Mouse (Mus musculus) heart, adult 2 months (tissue): Measurements from ENCODE around the gene Tnfaip8l1. TPM values are rescaled to one million over a fixed set of nuclear protein-coding genes. Genes with fewer than 3 reads are reported as not detected.

ENCODE experiments used
- DNase-seq, 2 experiments: peaks; one replicate each; pipeline ENCODE4 v3.0.0; 2021
- H3K27ac ChIP-seq: fragments of 200-600 bp; 2 replicates; pipeline ENCODE4 v1.8.1; 2022
- H3K27me3 ChIP-seq: fragments of 200-500 bp; 2 replicates; pipeline ENCODE4 v1.6.1; 2012; ENCODE audit warnings: mild to moderate bottlenecking, low read length, inconsistent platforms, mixed read lengths; ENCODE audit not compliant: control insufficient read depth, insufficient read depth
- H3K36me3 ChIP-seq: fragments of 200-500 bp; 2 replicates; pipeline ENCODE4 v1.6.1; 2012; ENCODE audit warnings: low read length, inconsistent platforms; ENCODE audit not compliant: control insufficient read depth, insufficient read depth
- H3K4me1 ChIP-seq: fragments of 200-500 bp; 2 replicates; pipeline ENCODE4 v1.6.1; 2011; ENCODE audit warnings: low read length; ENCODE audit not compliant: control insufficient read depth, insufficient read depth
- H3K4me3 ChIP-seq: fragments of 200-600 bp; 2 replicates; pipeline ENCODE4 v1.8.1; 2022
- H3K79me2 ChIP-seq: fragments of 200-500 bp; replicated peaks from 2 replicates; pipeline ENCODE4 v1.6.1; 2012; ENCODE audit warnings: mild to moderate bottlenecking, inconsistent platforms, low read length, moderate library complexity, mixed read lengths; ENCODE audit not compliant: control insufficient read depth, insufficient read depth
- H3K9ac ChIP-seq: fragments of 200-500 bp; 2 replicates; pipeline ENCODE4 v1.6.1; 2012; ENCODE audit warnings: low read depth, mild to moderate bottlenecking, control low read depth, inconsistent platforms, low read length, mixed read lengths
- CTCF ChIP-seq: fragments of 200-600 bp; IDR thresholded peaks from 2 replicates; pipeline ENCODE4 v1.8.1; 2022; ENCODE audit warnings: antibody characterized with exemption, mild to moderate bottlenecking, moderate library complexity
- EP300 ChIP-seq: fragments of 200-500 bp; IDR thresholded peaks from 2 replicates; pipeline ENCODE4 v1.6.1; 2011; ENCODE audit warnings: low read depth, low read length, control low read depth; ENCODE audit not compliant: insufficient read depth
- POLR2A ChIP-seq: fragments of 200-500 bp; IDR thresholded peaks from 2 replicates; pipeline ENCODE4 v1.6.1; 2011; ENCODE audit warnings: mild to moderate bottlenecking, low read depth, low read length, control low read depth; ENCODE audit not compliant: insufficient read depth
- WGBS: fragments of 180-500 bp; shearing (Covaris S2); methylation state at CpG from one replicate; pipeline ENCODE4 v1.1.7; 2018; 5-methylcytosine and 5-hydroxymethylcytosine counted together
- intact Hi-C: fragments of 180-260 bp; cut with DNase I; formaldehyde crosslinking; loops from one replicate; pipeline ENCODE4 v1.15.1; 2025
- polyA plus RNA-seq: library from polyadenylated mRNA; depleted of rRNA; stranded (reverse); fragments of >200 nt; gene quantifications from 2 replicates; pipeline ENCODE4 v1.2.3, GENCODE M21; 2012
- total RNA-seq, 2 experiments: library from RNA; stranded (reverse); gene quantifications; 2 replicates each; pipeline ENCODE4 v1.2.3; 2021

Tnfaip8l1 gene
- total and polyA plus RNA-seq, 3 experiments = 1.1 to 3.6 (median 1.7) TPM

DNA sequence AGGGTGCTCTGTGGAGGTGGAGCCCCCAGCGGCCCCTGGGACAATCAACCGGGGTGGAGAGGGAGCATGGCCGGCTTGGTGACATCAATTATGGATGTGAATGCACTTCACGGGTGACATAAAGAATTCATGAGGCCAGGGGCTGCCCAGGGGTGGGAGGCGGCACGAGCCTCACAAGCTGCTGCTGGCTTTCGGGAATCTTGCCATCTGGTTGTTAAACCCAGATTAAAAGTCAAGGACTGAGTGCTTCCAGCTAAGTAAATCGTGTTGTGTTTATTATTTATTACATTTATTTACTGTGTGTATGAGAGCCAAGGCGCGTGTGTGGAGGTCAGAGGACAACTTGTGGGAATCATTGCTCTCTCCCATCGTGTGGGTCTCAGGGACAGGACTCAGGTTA lies 3.4 kb downstream of the Tnfaip8l1 start:
- Histone ChIP-seq H3K27me3 (no peaks in the 10 kb centered on the region), H3K9ac (no peak overlapping the region), H3K27ac (no peak overlapping the region), H3K79me2 (0 out of 2 replicates have a peak, but pooled peaks cover 1% of the 10 kb centered on the region), H3K4me3 (no peak overlapping the region), H3K36me3 (no peaks in the 10 kb centered on the region), H3K4me1 (peaks cover 7% of the 10 kb centered on the region)
- no peak for DNase-seq
- intact Hi-C loops = no loop called here
- 75% methylated on average over 11 of the region's 11 CpGs for WGBS
- TF ChIP-seq EP300 (no peak), CTCF (no peak), POLR2A (no peak)

- TF ChIP-seq CTCF (no peak), EP300 (no peak), POLR2A (no peak)
- no peak overlapping the region for H3K4me3 ChIP-seq
- intact Hi-C loops = no loop called here
- peaks cover 4% of the 10 kb centered on the region for H3K4me1 ChIP-seq
- WGBS = 37% methylated on average over 6 of the region's 6 CpGs
- H3K9ac ChIP-seq = no peak overlapping the region
- peak overlapping the region; percentile 73 for H3K27ac ChIP-seq
- no peaks in the 10 kb centered on the region for H3K36me3 ChIP-seq
- DNase-seq = peak; percentile 43 to 59
- H3K79me2 ChIP-seq = 0 out of 2 replicates have a peak, but pooled peaks cover under 1% of the 10 kb centered on the region
- H3K27me3 ChIP-seq = no peaks in the 10 kb centered on the region
These were observed 7.6 kb downstream of the Tnfaip8l1 start for GRCm38 (mm10) chr17:56169830-56170229.

DNA sequence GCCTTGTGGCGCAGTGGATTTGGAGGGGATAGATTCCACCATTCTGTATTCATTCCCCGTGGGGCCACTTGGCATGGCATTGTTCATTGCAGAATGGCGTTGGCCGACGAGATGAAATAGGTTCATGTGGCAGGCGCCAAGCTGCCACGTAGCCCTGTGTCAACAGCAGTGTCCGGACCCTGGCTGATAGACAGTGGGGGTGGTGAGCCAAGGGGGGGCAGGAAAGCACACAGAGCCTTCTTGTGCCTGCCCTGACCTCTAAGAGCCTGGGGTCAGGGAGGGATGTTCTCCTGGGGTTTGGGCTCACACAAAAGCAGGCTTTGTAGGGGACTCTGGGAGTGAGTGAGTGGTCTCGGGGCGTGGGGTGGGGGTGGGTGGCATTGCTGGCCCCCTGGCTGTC lies 8.4 kb downstream of the Tnfaip8l1 start:
- no peak overlapping the region for H3K4me3 ChIP-seq
- peaks cover 4% of the 10 kb centered on the region for H3K4me1 ChIP-seq
- WGBS = 47% methylated on average over 10 of the region's 10 CpGs
- H3K36me3 ChIP-seq = no peaks in the 10 kb centered on the region
- no peaks in the 10 kb centered on the region for H3K27me3 ChIP-seq
- TF ChIP-seq EP300 (no peak), CTCF (no peak), POLR2A (no peak)
- peak overlapping the region; percentile 8; the same call in 1 of the 2 replicates for H3K9ac ChIP-seq
- H3K27ac ChIP-seq = peak overlapping the region; percentile 73
- DNase-seq = no peak
- intact Hi-C loops = no loop called here
- no peaks in the 10 kb centered on the region for H3K79me2 ChIP-seq

GRCm38 (mm10) chr17:56171456-56171855 lies 9.2 kb downstream of the Tnfaip8l1 start:
- Histone ChIP-seq H3K9ac (no peak overlapping the region), H3K27me3 (no peaks in the 10 kb centered on the region), H3K4me3 (no peak overlapping the region), H3K36me3 (no peaks in the 10 kb centered on the region), H3K4me1 (peaks cover 4% of the 10 kb centered on the region), H3K79me2 (no peaks in the 10 kb centered on the region), H3K27ac (no peak overlapping the region; the same call in 1 of the 2 replicates)
- no peak for DNase-seq
- no peak for TF ChIP-seq POLR2A
- no peak for TF ChIP-seq CTCF
- WGBS = 50% methylated on average over 9 of the region's 9 CpGs
- intact Hi-C loops = no loop called here

DNA sequence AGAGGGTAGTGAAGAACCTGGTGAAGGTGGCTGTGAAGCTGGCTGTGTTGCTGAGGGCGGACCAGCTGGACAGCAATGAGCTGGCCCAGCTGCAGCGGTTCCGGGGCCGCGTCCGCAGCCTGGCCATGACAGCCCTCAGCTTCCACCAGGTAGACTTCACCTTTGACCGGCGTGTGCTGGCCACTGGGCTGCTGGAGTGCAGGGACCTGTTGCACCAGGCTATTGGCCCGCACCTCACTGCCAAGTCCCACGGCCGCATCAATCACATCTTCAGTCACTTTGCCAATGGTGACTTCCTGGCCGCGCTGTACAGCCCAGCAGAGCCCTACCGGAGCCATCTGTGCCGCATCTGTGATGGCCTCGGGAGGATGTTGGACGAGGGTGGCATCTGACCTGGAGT lies 9.6 kb downstream of the Tnfaip8l1 start:
- no peaks in the 10 kb centered on the region for H3K36me3 ChIP-seq
- TF ChIP-seq POLR2A = no peak
- no peak for TF ChIP-seq EP300
- no peak for TF ChIP-seq CTCF
- H3K27ac ChIP-seq = no peak overlapping the region; the same call in 1 of the 2 replicates
- intact Hi-C loops = no loop called here
- H3K79me2 ChIP-seq = no peaks in the 10 kb centered on the region
- no peak overlapping the region for H3K9ac ChIP-seq
- no peak overlapping the region for H3K4me3 ChIP-seq
- 89% methylated on average over 17 of the region's 17 CpGs for WGBS
- DNase-seq = no peak
- peaks cover 4% of the 10 kb centered on the region for H3K4me1 ChIP-seq
- no peaks in the 10 kb centered on the region for H3K27me3 ChIP-seq

- Histone ChIP-seq H3K36me3 (no peaks in the 10 kb centered on the region), H3K4me1 (peaks cover 4% of the 10 kb centered on the region), H3K79me2 (no peaks in the 10 kb centered on the region), H3K27me3 (no peaks in the 10 kb centered on the region), H3K4me3 (no peak overlapping the region), H3K27ac (no peak overlapping the region), H3K9ac (no peak overlapping the region)
- TF ChIP-seq CTCF (no peak), POLR2A (no peak), EP300 (no peak)
- DNase-seq = no peak
- WGBS = 63% methylated on average over 10 of the region's 10 CpGs
- intact Hi-C loops = no loop called here
These were observed 11.2 kb downstream of the Tnfaip8l1 start for GRCm38 (mm10) chr17:56173401-56174046.

- no peak for TF ChIP-seq POLR2A
- Histone ChIP-seq H3K9ac (no peak overlapping the region), H3K36me3 (no peaks in the 10 kb centered on the region), H3K4me1 (no peaks in the 10 kb centered on the region; the same call in 1 of the 2 replicates), H3K4me3 (no peak overlapping the region), H3K27ac (no peak overlapping the region), H3K79me2 (no peaks in the 10 kb centered on the region), H3K27me3 (no peaks in the 10 kb centered on the region)
- intact Hi-C loops = no loop called here
- DNase-seq = no peak
- 96% methylated on average over 3 of the region's 3 CpGs for WGBS
These were observed 13.1 kb downstream of the Tnfaip8l1 start for GRCm38 (mm10) chr17:56175416-56175815.
